Mouse (Mus musculus): ENCODE measurements around the gene Acsf3.

Acsf3 gene

DNA sequence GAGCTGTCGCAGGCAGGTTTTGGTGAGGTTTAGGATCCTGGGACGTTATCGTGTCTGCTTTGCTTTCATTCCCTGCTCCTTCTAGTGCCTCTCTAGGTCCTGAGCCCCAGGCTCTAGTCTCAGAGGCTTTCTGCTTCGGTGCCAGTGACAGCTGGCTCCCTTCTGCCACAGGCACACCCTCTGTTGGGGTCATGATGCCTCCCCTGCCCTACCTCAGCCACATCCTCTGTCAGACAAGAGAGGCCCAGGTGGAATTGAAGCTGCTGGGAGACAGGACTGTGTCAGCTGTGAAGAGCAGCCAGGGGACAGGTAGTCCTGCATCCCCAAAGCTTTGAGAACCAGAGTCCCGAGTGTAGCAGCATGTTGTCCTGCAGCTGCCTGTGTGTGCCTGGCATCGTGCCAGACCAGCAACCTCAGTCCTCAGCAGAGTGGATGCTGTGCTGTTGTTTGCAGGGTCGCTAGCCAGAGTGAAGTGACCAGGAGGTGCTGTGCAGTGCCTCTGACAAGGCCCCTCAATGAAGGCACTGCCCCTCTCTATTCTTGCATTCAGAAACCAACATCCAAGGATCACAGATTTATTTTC lies 31.8 kb downstream of the Acsf3 start:
- DNase-seq (ENCODE audit: extremely low read depth, low read depth, low spot score): no peak

DNA sequence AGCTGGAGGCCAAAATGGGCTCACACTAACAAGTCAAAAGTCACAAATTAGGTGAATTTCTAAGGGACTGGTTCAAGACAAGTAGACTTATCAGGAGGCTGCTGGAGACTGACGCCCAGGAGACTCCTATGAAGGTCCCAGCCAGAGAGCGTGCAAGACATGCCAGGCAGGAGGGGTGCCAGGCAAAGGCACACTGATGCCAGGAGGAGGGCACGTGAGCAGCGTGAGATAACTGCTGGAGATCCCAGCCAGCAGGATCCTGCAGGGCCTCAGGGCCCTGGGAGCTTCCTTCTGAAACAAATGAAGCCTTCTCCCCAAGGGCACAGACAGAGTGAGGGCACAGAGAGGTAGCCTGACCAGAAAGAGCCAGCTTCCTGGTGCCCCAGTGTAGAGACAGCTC lies 32.6 kb downstream of the Acsf3 start:
- DNase-seq (ENCODE audit: extremely low read depth, low read depth, low spot score): no peak

DNA sequence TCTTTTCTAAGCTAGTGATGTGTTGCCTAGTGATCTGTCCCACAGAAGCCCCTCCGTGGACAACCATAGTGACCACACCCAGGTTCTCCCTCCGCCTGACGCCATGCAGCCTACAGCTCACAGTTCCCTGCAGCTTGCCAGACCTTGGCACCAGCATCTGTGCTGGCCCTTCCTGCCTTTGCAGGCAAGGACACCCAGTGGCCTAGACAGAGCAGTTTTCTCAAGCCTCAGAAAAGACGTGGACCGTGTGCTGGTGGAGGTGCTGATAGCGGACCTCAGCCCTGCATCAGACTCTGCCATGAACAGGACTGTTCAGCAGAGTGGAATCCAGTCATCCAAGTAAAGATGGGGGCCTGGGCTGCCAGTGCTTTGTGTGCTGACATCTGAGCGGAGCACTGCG lies 35.1 kb downstream of the Acsf3 start:
- no peak for DNase-seq (ENCODE audit: extremely low read depth, low read depth, low spot score)

DNA sequence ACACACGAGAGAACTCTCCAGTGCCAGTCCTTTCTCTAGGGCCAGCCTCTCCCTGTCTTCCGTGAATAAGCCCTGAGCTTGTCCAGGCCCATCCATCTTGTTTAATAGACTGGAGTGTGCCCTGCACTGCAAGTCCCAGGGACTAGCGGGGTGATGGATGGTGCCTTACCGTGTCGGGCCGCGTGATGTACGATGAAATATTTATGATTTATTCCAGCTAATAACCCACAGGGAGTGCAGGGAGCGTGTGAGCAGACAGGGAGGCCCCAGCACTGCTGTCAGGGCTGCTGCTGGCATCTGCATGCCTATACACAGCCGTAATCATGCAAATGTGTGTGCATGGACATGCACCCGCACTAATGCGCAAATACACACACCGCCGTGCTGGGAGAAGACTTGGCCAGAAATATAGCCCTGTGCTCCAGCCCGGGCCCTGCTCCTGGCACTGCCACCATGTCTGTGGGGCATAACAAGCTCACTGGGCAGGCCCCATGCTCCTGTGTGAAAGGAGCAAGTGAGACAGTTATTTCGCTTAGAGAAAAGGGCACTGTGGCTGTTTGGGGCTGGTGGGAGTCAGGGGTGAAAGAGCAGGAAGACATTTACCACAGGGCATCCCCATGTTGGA lies 36.7 kb downstream of the Acsf3 start:
- no peak for DNase-seq (ENCODE audit: extremely low read depth, low read depth, low spot score)

DNA sequence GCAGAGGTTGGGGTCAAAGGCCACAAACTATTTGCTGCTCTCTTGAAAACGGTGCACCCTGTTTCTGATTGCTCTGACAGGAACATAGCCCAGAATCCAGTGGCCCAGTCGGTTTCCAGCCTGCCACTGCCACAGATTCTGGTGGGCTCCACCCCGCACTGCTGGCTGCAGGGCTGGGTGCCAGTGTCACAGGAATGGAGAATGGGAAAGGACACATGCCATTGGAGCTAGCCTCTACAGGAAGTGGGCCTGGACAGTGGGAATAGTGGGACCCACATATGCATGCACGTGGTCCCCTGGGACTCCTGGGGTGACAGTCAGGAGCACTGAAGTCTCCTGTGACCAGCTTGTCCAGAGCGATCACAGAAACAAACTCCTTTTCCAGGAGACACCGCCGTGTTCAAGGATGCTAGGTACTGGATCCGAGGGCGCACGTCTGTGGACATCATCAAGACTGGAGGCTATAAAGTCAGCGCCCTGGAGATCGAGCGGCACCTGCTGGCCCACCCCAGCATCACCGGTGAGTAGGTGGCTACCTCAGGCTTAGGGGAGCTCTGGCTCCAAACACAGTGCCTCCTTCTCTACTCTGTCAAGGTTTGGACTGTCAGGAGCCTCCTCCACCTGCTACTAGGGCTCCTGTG lies 37.4 kb downstream of the Acsf3 start:
- DNase-seq (ENCODE audit: extremely low read depth, low read depth, low spot score): no peak

DNA sequence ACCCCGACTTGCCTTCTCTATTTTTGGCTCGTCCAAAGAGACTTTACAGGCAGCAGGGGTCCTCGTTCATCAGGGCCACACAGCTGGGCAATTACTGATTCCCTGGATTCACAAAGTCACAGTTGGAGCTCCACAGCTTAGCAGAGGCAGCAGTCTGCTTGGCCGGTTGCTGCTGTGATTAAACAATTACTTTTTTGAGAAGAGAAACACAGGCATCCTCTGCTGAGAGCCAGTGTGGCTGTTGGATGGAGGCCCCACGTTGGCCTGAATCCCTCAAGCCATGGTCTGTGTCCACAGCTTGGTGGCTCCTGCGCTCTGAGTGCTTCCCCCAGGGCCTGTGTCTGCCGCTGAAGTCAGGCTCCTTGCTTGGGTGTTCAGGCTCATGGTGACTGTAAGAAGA lies 39.3 kb downstream of the Acsf3 start:
- DNase-seq (ENCODE audit: extremely low read depth, low read depth, low spot score): no peak

DNA sequence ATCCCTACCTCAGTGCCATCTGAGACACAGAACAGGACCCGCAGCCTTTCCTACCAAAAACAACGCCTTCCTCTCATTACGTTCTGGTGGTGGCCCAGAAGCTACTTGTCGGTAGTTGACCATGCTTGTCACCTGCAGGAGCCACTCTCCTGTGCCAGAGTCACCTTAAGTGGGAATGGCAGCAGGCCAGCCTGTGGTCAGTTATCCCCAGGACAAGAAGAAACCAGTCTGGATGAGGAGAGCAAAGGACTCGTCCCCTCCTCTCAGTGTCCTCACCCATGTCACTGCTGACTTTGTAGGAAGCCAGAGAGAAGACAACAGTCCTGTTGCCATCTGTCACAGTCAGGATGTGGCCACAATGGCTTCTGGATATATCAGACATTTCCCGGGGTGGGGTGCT lies 41.7 kb downstream of the Acsf3 start:
- no peak for DNase-seq (ENCODE audit: extremely low read depth, low read depth, low spot score)

DNA sequence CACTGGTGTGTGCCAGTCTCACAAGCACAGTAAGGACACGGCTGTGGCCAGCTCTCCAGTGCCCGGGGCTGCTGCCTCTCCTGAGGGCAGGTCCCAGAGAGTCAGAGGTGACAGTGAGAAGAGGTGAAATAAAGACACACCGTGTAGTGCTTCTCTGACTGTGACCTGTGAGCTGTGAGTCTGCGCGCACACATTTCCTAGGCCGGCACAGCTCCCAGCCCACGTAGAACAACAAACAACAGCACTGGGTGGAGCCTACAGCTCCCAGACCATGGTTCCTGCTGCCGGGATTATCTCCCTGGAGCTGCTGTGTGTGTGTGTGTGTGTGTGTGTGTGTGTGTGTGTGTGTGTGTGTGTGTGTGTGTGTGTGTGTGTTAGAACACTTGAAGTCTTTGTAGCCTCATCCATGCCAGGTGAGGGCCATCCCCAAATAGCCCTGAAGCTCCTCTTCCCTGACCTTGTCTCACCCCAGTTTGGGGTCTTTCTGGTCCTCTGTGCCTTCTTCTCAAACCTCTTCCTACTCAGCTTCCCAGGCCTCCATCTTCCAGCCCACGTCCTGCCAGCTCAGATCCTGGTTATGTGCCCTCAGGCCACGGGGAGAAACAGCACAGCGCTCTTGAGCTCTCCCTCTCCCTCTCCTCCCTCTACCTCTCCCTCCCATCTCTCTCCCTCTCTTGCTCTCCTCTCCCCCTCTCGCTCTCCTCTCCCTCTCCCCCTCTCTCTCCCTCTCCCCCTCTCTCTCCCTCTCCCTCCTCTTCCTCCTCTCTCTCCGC lies 42.6 kb downstream of the Acsf3 start:
- no peak for DNase-seq (ENCODE audit: extremely low read depth, low read depth, low spot score)

DNA sequence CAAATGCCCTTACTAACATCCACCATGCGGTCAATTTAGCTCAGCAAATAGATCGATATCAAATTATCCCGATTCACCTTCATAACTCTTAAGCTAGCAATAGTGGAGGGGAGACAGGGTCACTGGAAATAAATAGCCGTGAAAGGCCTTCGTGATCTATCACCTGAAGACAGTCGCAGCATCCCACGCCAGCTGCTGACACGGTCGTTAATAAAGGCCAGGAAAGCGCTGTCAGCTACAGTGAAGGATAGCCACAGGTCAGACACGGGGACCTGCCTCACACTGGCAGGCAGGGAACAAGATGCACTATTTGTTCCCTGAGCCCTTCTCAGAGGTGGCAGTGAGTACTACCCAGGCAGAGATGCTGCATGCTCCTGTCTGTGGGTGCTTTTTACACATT lies 44.5 kb downstream of the Acsf3 start:
- DNase-seq (ENCODE audit: extremely low read depth, low read depth, low spot score): no peak

DNA sequence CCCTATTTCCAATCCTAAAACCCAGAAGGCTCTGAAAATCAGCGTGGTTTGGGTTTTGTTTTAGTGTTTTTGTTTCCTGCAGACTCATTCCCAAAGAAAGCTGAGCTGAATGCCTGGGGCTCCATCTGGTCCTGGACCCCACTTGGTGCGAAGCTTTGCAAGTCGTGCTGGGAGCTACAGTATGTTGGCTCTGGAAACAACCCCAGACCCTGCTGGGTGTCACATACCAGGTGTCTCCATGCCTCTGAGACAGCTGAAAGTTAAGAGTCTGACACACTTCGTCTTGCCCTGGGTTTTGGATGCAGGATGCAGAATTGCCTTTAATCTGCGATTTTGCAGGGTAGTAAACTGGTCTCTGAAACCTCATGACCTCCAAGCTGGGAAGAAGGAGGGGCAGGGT lies 49.3 kb downstream of the Acsf3 start:
- DNase-seq (ENCODE audit: extremely low read depth, low read depth, low spot score): no peak

DNA sequence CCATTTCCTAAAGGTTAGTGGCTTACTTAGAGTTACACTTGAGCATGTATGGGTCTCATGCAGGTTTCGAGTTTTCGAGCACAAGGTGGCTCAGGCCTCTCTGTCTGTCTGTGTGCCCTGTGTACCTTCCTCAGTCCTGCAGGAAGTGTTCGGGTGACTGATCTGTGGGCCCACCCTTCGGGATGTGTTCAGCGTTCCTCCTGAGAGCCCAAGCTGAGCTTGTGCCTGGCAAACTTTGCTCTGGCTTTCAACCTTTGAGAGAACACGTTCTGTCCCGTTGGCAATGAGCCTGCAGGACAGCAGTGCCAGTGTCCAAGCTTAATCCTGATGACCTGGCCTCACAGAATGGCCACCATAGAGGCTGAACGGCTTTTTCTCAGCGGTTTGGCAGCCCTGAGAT lies 49.7 kb downstream of the Acsf3 start:
- no peak for DNase-seq (ENCODE audit: extremely low read depth, low read depth, low spot score)

DNA sequence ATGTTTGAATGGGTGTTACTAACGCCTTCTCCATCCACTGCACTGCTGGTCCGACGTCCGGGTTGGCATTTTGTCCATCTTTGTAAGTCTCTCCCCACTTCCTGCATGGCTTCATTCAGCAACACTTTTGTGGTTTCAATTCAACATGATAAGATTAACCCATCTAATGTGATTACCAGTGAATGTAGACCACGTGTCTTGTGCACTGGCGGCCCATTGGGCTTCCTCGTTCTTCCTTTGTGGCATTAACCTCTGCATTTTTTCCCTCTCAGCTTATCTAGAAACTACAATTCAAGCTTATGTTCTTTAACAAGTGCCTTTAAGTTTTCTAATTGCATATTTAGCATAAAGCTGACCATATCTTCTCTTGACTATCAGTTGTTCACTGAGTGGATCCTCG lies 50.1 kb downstream of the Acsf3 start:
- no peak for DNase-seq (ENCODE audit: extremely low read depth, low read depth, low spot score)

DNA sequence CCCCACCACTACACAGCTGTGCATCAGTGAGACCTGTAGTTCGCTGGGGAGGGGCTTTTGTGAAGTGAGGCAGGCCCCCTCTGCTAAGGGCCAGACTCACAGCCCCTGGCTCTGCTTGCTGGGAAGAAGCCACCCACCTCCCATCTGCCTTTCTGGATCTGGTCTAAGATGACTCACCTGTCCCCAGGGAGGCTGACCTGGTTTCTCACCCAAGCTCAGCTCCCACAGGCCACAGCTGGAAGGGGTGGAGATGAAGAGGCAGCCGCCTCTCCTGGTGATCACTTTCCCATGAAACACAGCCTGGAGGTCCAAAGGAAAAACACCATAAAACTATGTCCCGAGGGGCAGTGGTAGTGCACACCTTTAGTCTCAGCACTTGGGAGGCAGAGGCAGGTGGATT lies 54.1 kb downstream of the Acsf3 start:
- DNase-seq (ENCODE audit: extremely low read depth, low read depth, low spot score): no peak

DNA sequence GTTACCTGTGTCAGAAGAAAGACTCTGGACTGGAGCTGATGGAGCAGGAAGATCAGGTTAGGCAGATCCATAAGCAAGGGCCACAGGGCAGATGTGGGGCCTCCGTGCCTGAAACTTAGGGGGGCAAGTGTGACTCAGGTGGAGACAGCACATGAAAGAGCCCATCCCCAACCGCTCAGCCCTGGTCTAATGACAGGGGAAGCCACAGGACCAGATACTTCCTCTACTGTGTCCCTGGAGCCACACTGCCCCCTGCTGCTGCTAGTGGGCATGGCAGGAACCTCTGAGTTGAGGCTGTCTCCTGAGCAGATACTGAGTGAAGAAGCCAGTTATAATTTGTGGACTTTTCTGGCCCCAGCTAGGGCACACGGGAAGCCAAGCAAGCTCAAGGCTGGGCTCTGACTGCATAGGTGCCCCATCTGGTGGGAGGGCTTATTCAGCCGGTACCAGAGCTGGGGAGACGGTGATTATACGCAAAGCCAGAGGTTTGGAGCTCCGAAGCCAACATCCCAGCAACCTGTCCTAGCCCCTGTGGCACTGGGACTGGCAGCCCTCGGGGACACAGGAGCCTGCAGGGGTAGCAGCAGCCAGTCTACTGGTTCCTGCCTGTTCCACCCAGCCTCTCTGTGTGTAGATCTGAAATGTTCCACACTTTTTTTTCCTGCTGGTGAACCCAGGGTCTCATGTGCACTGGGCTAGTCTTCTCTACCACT lies 55.2 kb downstream of the Acsf3 start:
- no peak for DNase-seq (ENCODE audit: extremely low read depth, low read depth, low spot score)

DNA sequence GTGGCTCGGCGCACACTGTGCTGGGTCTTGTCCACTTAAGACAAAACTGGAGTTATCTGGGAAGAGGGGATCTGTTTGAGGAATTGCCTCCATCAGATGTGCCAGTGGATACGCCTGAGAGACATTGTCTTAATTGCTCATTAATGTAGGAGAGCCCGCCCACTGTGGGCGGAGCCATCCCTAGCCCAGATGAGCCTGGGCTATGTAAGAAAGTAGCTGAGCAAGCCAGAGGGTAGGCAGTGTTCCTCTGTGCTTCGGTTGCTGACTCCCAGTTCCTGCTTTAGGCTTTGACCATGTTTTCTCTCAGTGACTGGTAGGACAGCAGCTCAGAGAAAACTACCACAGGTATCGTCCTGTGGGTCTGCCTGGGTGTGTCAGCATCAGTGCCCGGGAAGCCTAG lies 59.1 kb downstream of the Acsf3 start:
- no peak for DNase-seq (ENCODE audit: extremely low read depth, low read depth, low spot score)

DNA sequence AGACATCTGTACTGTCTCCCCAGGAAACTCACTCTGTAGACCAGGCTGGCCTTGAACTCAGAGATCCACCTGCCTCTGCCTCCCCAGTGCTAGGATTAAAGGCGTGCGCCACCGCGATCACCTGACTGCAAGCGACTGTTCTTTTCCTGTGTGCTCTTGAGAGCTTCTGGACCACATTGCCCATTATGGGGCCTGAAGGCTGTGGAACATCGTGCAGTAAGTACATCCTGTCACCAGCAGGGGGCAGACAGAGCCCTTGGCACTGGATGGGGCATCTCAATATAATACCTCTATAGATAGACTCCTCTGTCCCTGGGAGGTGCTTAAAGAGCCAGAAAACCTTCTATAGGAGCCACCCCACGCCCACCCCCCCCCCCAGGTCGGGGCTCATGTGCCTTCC lies 59.7 kb downstream of the Acsf3 start:
- peak; percentile 5 for DNase-seq (ENCODE audit: extremely low read depth, low read depth, low spot score)

DNA sequence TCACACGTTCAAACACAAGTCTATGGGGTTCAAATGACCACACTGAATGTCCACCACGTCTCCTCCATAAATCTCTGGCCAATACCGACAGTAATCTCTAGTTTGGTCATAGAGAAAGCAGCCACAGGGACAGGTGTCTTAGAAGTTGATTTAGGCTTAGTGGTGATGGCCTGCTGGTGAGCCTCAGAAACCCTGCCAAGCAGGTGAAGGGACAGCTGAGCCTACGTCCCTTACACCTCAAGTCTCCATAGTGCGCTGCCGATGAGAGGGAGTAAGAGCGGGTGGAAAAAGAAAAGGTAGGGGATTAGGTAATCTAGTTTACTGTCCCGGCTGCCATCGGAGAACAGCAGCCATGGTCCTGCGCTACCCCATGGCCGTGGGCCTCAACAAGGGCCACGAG lies 60.9 kb downstream of the Acsf3 start:
- no peak for DNase-seq (ENCODE audit: extremely low read depth, low read depth, low spot score)

DNA sequence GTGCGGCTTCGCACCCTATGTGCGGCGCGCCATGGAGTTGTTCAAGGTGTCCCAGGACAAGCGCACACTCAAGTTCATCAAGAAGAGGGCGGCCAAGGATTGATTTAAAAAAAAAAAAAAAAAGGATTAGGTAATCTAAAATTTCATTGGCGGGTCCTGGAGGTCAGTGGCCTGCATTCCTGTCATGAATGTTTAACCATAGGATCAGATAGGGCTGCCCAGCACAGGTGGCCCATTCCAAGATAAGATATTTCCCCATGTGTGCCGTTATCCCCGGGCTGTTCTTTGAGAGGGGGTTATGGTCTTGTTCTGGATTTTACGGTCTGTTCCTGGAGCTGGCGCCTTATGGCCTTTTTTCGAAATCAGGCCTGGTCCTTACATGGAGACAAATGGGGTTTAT lies 61.4 kb downstream of the Acsf3 start:
- DNase-seq (ENCODE audit: extremely low read depth, low read depth, low spot score): no peak

DNA sequence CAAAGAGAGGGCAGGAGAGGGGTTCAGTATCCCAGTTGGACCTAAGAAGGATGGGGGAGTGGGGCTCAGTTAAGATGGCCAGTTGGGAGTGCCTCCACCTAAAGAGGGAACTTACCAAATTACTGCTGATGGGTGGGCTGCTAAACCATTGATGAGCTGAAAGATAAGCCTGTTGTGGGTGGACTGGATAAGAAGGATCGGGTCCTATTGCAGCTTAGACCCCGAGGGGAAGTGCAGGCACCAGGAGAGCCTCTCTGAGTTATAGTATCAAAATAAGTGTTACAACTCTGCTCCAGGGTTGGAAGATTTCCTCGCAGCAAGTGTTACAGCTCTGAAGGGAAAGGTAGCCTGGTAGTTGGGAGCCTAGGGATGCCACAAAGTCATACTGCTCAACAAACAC lies 68.9 kb downstream of the Acsf3 start:
- DNase-seq (ENCODE audit: extremely low read depth, low read depth, low spot score): no peak

DNA sequence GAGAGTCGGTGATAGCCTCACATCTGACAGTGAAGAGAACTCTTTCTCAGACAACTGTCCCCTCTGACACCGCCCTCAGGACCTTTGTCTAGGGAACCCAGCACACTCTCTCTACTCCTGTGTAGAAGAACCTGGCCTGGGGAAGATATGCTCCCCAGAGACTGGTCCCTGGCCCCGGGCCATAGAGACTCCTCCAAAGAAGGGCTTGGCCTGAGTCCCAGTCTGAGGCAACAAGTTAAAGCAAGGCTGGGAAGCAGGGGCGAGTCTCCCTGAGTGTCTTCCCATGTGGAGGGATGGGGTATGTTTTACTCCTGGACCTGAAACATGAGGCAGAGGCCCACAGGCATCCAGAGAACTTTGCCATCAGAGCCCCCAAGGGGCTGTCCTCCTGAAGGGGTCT lies 70.4 kb downstream of the Acsf3 start:
- DNase-seq (ENCODE audit: extremely low read depth, low read depth, low spot score): no peak

DNA sequence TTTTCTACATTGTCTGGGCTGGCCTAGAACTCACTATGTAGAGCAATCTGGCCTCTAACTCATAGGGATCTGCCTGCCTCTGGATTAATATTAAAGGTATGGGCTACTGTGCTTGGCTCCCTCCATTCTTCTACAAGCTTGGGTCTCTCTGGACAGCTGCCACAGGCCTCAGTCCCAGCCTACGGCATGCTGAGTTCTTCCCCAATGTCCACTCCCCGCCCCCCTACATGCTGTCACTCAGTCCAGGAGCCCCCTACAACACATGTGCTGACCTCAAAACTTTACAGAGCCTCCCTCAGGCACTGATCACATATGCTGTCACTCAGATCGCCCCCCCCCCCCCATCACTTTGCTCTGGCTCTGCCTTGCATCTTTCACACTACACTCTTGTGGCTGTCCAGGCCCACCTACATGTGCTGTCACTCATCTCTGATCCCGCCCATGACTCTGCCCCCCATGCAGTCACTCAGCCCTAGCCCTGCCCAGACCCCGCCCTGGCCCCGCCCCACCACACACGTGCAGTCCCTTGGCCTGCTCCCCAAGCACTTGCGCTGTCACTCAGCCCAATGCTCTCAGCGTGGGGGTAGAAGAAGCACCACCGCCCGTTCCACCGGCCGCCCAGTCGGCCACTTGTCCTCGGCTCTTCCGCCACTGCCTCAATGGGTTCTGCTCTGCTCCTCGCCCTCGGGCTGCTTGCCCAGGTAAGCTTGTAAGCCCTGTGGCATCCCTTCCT lies 72.7 kb downstream of the Acsf3 start, which contains the start of gene Cdh15:
Cdh15 (plus strand) TSS at position 138 of the 733 bp plus-strand sequence.
- no peak for DNase-seq (ENCODE audit: extremely low read depth, low read depth, low spot score)

All from fat pad, adult 2 months (tissue).